Mouse (Mus musculus) left cerebral cortex, postnatal 10 days (tissue): ENCODE results near the gene Dip2b. TPM values are rescaled to one million over a fixed set of nuclear protein-coding genes. Genes with fewer than 3 reads are reported as not detected.

ENCODE experiments used
- DNase-seq, 2 experiments: peaks; one replicate each; pipeline ENCODE4 v3.0.0; 2021 to 2022; ENCODE audit warnings: low spot score in 2 of 2, mixed read lengths in 1 of 2; ENCODE audit errors: extremely low spot score in 1 of 2
- intact Hi-C: fragments of 180-260 bp; cut with DNase I; formaldehyde crosslinking; loops from one replicate; pipeline ENCODE4 v1.15.1; 2025
- total RNA-seq, 2 experiments: library from RNA; stranded (reverse); gene quantifications; 2 replicates each; pipeline ENCODE4 v1.2.3; 2021

Dip2b gene
- total RNA-seq, 2 experiments from 2014 or later = 58.0 to 61.8 TPM

GRCm38 (mm10) chr15:100080833-100081477 lies 42.5 kb downstream of the Dip2b start:
- DNase-seq = no peak
- intact Hi-C loops = no loop called here

GRCm38 (mm10) chr15:100081478-100081998 lies 43.1 kb downstream of the Dip2b start:
- intact Hi-C loops = no loop called here
- DNase-seq = no peak

GRCm38 (mm10) chr15:100082052-100082451 lies 43.6 kb downstream of the Dip2b start:
- intact Hi-C loops = no loop called here
- DNase-seq = no peak

- DNase-seq = no peak
- intact Hi-C loops = no loop called here
Observed at GRCm38 (mm10) chr15:100082733-100083132, 44.3 kb downstream of the Dip2b start.

- no peak for DNase-seq
- intact Hi-C loops = no loop called here
Observed at GRCm38 (mm10) chr15:100083882-100084281, 45.4 kb downstream of the Dip2b start.

GRCm38 (mm10) chr15:100084882-100085281 lies 46.4 kb downstream of the Dip2b start:
- intact Hi-C loops = no loop called here
- DNase-seq = no peak

GRCm38 (mm10) chr15:100088021-100088420 lies 49.6 kb downstream of the Dip2b start:
- intact Hi-C loops = no loop called here
- no peak for DNase-seq

- intact Hi-C loops = no loop called here
- no peak for DNase-seq
Observed at GRCm38 (mm10) chr15:100089645-100090053, 51.2 kb downstream of the Dip2b start.

GRCm38 (mm10) chr15:100091818-100092217 lies 53.4 kb downstream of the Dip2b start:
- intact Hi-C loops = no loop called here
- no peak for DNase-seq

- intact Hi-C loops = no loop called here
- peak in 1 of 2 experiments; percentile 58 for DNase-seq
Observed at GRCm38 (mm10) chr15:100092258-100092657, 53.8 kb downstream of the Dip2b start.

- DNase-seq = no peak
- intact Hi-C loops = no loop called here
Observed at GRCm38 (mm10) chr15:100096587-100097428, 58.3 kb downstream of the Dip2b start.

- intact Hi-C loops = no loop called here
- no peak for DNase-seq
Observed at GRCm38 (mm10) chr15:100100336-100100735, 61.9 kb downstream of the Dip2b start.

- intact Hi-C loops = no loop called here
Observed at GRCm38 (mm10) chr15:100101206-100101605, 62.7 kb downstream of the Dip2b start.

GRCm38 (mm10) chr15:100104126-100104525 lies 65.7 kb downstream of the Dip2b start:
- intact Hi-C loops = no loop called here

More at GRCm38 (mm10) chr15:100101206-100101605, 62.7 kb downstream of the Dip2b start:
- DNase-seq = no peak

GRCm38 (mm10) chr15:100108071-100108782 lies 69.8 kb downstream of the Dip2b start:
- no peak for DNase-seq

More at GRCm38 (mm10) chr15:100104126-100104525, 65.7 kb downstream of the Dip2b start:
- DNase-seq = no peak

GRCm38 (mm10) chr15:100109916-100110315 lies 71.5 kb downstream of the Dip2b start:
- intact Hi-C loops = no loop called here
- no peak for DNase-seq

More at GRCm38 (mm10) chr15:100108071-100108782, 69.8 kb downstream of the Dip2b start:
- intact Hi-C loops = no loop called here

- DNase-seq = no peak
- intact Hi-C loops = no loop called here
Observed at GRCm38 (mm10) chr15:100111891-100112290, 73.4 kb downstream of the Dip2b start.

- DNase-seq = no peak
- intact Hi-C loops = no loop called here
Observed at GRCm38 (mm10) chr15:100112309-100112966, 74.0 kb downstream of the Dip2b start.
